Mouse (Mus musculus): Measurements from ENCODE around the gene Hephl1. TPM values are rescaled to one million over a fixed set of nuclear protein-coding genes. Genes with fewer than 3 reads are reported as not detected.

Hephl1 gene
- polyA plus RNA-seq, 1 experiment from 2014 or later = not detected

DNA sequence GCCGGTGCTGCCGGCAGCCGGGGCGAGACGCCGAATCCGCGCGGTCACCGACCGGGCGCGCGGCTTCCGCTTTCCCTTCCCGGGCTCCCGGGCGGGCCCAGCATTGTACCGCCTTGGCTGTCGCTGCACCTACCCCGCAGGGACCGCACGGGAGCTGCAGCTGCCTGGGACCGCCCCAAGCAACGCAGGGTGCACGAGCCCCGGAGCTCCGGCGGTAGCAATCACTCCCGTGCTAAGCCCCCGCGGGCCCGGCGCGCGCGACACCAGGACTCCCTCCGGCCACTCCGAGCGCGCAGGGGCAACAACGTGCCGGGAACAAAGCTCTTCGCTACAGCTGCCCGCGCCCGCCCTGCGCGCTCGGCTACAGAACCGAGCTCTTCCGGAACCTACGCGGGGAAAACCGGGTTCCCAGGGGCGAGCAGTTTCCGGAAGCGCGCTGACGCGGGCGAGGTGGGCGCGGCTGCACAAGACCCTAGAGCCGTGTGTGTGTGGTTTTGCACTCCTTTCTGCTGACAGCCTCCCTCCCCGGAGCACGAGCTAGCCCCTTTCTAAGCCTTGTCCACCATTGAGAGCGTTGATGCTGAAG, 66.7 kb downstream of the Hephl1 start, which contains the start of gene Panx1:
TSS of gene Panx1 (minus strand) at position 395 of the 586 bp plus-strand sequence.
- Histone ChIP-seq H3K4me3 (ENCODE audit: low read depth, low read length) (peak within 1 kb of the TSS; percentile 84), H3K9me3 (replicated peaks; ENCODE audit: control insufficient read depth, low read length) (no peaks in the 10 kb centered on the region), H3K4me2 (ENCODE audit: low read depth, low read length) (peak within 1 kb of the TSS; percentile 56), H3K36me3 (replicated peaks; ENCODE audit: control insufficient read depth, insufficient read depth, low read depth, low read length) (no peaks in the 10 kb centered on the region; the same call in 1 of the 2 replicates), H3K27ac (replicated peaks; ENCODE audit: low read depth, low read length) (peak within 1 kb of the TSS; percentile 82), H3K9ac (replicated peaks; ENCODE audit: low read length) (peak within 1 kb of the TSS; percentile 95), H3K27me3 (ENCODE audit: control insufficient read depth, insufficient read depth, low read length) (no peaks in the 10 kb centered on the region), H3K4me1 (ENCODE audit: control insufficient read depth, insufficient read depth, low read length) (no peaks in the 10 kb centered on the region)
- under 1% methylated on average over 66 of the region's 68 CpGs for WGBS
- DNase-seq (ENCODE audit: low spot score) (peak; percentile 88), ATAC-seq (replicated peaks; ENCODE audit: insufficient number of reproducible peaks, low FRiP score, low TSS enrichment, low read depth) (peak; percentile 89)

DNA sequence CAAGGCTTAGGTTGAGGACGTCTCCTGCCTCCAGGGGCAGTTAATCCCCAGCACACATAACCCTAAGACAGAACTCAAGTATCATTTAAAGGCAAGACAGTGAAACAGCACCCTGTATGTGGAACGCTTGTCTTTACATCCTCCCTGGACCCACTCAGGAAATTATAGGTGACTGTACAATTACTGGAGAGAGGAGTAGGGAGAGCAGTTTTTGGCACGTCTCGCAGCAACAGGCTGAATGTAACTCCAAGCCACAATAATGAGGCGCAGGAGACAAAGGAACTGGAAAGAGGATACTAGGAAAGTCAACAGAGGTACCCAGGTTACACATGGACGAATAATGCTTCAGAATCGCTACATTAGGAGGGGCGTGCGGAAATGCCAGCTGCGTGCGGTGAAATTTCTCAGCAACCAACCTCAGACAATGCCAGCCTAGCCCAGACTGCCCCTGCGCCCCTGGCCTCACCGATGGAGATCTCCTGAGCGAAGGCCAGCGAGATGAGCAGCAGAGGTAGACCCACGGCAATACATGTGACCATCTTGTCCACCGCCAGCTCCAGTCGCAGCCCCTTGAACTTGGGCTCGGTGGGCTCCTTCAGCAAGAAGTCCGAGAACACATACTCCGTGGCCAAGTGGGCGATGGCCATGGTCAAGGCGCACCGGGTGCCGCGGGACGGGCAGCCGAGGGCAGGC, 67.4 kb downstream of the Hephl1 start:
- peak; percentile 46 for DNase-seq (ENCODE audit: low spot score)

DNA sequence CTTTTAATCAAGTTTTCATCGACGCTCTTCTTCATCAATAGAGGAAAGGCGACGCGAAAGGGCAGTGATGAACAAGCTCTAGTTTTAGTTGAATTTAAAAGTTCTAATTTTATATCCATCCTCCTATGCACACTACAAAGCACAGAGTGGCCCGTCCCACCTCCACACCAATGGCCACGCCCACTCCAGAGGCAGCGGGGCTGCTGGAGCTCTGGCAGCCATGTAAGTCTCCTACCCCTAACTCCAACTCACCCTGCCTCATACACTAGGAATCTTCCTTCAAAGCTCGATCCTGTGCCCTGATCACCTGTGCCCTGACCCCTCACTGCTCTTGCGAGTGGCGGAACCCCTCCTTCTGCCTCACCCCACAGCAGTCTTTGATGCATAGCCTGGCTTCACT, 70.4 kb downstream of the Hephl1 start:
- no peaks in the 10 kb centered on the region for H3K4me1 ChIP-seq (ENCODE audit: control insufficient read depth, insufficient read depth, low read length)
- H3K9ac ChIP-seq (replicated peaks; ENCODE audit: low read length) = no peak overlapping the region
- no peaks in the 10 kb centered on the region; the same call in 1 of the 2 replicates for H3K36me3 ChIP-seq (replicated peaks; ENCODE audit: control insufficient read depth, insufficient read depth, low read depth, low read length)
- DNase-seq (ENCODE audit: low spot score) (no peak), ATAC-seq (replicated peaks; ENCODE audit: insufficient number of reproducible peaks, low FRiP score, low TSS enrichment, low read depth) (no peak)
- no peak overlapping the region for H3K4me2 ChIP-seq (ENCODE audit: low read depth, low read length)
- H3K27me3 ChIP-seq (ENCODE audit: control insufficient read depth, insufficient read depth, low read length) = no peaks in the 10 kb centered on the region
- no peak overlapping the region for H3K4me3 ChIP-seq (ENCODE audit: low read depth, low read length)
- 88% methylated on average over 11 of the region's 11 CpGs for WGBS
- no peaks in the 10 kb centered on the region for H3K9me3 ChIP-seq (replicated peaks; ENCODE audit: control insufficient read depth, low read length)
- H3K27ac ChIP-seq (replicated peaks; ENCODE audit: low read depth, low read length) = no peak overlapping the region

More for the DNA sequence above, 67.4 kb downstream of the Hephl1 start:
- peak overlapping the region; percentile 56 for H3K4me2 ChIP-seq (ENCODE audit: low read depth, low read length)
- H3K36me3 ChIP-seq (replicated peaks; ENCODE audit: control insufficient read depth, insufficient read depth, low read depth, low read length) = no peaks in the 10 kb centered on the region; the same call in 1 of the 2 replicates
- peak overlapping the region; percentile 82 for H3K27ac ChIP-seq (replicated peaks; ENCODE audit: low read depth, low read length)
- H3K9me3 ChIP-seq (replicated peaks; ENCODE audit: control insufficient read depth, low read length) = no peaks in the 10 kb centered on the region
- WGBS = under 1% methylated on average over 28 of the region's 28 CpGs
- H3K9ac ChIP-seq (replicated peaks; ENCODE audit: low read length) = peak overlapping the region; percentile 95
- no peaks in the 10 kb centered on the region for H3K27me3 ChIP-seq (ENCODE audit: control insufficient read depth, insufficient read depth, low read length)
- ATAC-seq (replicated peaks; ENCODE audit: insufficient number of reproducible peaks, low FRiP score, low TSS enrichment, low read depth) = peak; percentile 18; the same call in 1 of the 2 replicates
- H3K4me3 ChIP-seq (ENCODE audit: low read depth, low read length) = peak overlapping the region; percentile 84
- H3K4me1 ChIP-seq (ENCODE audit: control insufficient read depth, insufficient read depth, low read length) = no peaks in the 10 kb centered on the region

DNA sequence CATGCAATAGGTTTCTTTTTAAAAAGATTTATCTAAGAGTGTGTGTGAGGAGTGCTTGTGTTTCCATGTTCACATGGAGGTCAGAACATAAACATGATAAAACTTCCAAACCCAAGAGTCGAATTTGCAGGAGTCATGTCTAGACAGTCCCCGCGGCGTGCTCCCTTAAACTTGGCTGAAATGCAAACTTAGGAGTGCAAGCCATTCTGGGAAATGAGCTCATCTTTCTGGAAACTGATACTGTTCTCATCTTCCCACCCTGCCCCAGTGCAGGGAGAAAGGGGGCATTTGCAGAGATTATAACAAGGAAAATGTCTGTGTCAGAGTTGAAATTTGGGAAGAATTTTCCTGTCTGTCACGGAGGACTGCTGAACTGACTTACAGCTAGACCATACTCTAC, 72.1 kb downstream of the Hephl1 start:
- 93% methylated on average over 5 of the region's 5 CpGs for WGBS
- DNase-seq (ENCODE audit: low spot score) = no peak

DNA sequence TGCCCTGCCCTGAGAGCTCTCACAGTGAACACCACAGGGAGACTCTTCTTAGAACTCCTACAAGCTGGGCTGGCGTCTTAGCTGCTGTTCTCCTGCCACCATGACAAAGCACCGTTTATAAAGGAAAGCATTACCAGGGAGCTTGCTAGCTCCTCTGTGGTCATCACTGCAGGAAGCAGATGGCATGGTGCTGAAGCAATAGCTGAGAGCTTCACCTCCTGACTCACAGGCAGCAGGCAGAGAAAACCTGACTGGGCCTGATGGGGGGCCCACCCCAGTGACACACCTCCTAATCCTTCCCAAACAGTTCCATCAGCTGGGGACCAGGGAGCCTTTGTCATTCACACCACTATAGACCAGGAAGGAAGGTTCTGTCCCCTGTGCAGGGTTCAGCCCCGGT, 74.2 kb downstream of the Hephl1 start:
- Histone ChIP-seq H3K4me1 (ENCODE audit: control insufficient read depth, insufficient read depth, low read length) (no peaks in the 10 kb centered on the region), H3K27ac (replicated peaks; ENCODE audit: low read depth, low read length) (no peak overlapping the region), H3K9ac (replicated peaks; ENCODE audit: low read length) (no peak overlapping the region), H3K4me2 (ENCODE audit: low read depth, low read length) (no peak overlapping the region), H3K36me3 (replicated peaks; ENCODE audit: control insufficient read depth, insufficient read depth, low read depth, low read length) (no peaks in the 10 kb centered on the region; the same call in 1 of the 2 replicates), H3K9me3 (replicated peaks; ENCODE audit: control insufficient read depth, low read length) (no peaks in the 10 kb centered on the region), H3K27me3 (ENCODE audit: control insufficient read depth, insufficient read depth, low read length) (no peaks in the 10 kb centered on the region), H3K4me3 (ENCODE audit: low read depth, low read length) (no peak overlapping the region)
- DNase-seq (ENCODE audit: low spot score) (no peak), ATAC-seq (replicated peaks; ENCODE audit: insufficient number of reproducible peaks, low FRiP score, low TSS enrichment, low read depth) (no peak; the same call in 1 of the 2 replicates)
- WGBS = 62% methylated on average over 3 of the region's 3 CpGs

More for the DNA sequence above, 72.1 kb downstream of the Hephl1 start:
- Histone ChIP-seq H3K27ac (replicated peaks; ENCODE audit: low read depth, low read length) (no peak overlapping the region), H3K4me3 (ENCODE audit: low read depth, low read length) (no peak overlapping the region), H3K4me1 (ENCODE audit: control insufficient read depth, insufficient read depth, low read length) (no peaks in the 10 kb centered on the region), H3K4me2 (ENCODE audit: low read depth, low read length) (no peak overlapping the region), H3K9ac (replicated peaks; ENCODE audit: low read length) (no peak overlapping the region), H3K9me3 (replicated peaks; ENCODE audit: control insufficient read depth, low read length) (no peaks in the 10 kb centered on the region), H3K36me3 (replicated peaks; ENCODE audit: control insufficient read depth, insufficient read depth, low read depth, low read length) (no peaks in the 10 kb centered on the region; the same call in 1 of the 2 replicates), H3K27me3 (ENCODE audit: control insufficient read depth, insufficient read depth, low read length) (no peaks in the 10 kb centered on the region)
- no peak for ATAC-seq (replicated peaks; ENCODE audit: insufficient number of reproducible peaks, low FRiP score, low TSS enrichment, low read depth)

DNA sequence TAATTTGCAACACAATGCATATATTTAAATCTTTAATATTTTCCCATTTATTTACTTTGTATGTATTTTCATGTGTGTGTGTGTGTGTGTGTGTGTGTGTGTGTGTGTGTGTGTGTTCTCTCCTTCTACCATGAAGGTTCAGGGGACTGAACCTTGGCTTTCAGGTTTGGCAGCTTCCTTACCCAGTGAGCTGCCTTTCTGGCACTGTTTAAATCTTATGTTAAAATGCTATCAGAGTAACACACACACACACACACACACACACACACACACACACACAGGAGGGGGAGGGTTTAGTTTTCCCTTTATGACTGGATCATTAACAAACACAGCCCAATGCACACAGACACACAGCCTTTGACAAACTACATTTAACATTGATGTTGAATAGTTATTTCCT, 74.7 kb downstream of the Hephl1 start:
- Histone ChIP-seq H3K4me1 (ENCODE audit: control insufficient read depth, insufficient read depth, low read length) (no peaks in the 10 kb centered on the region), H3K4me2 (ENCODE audit: low read depth, low read length) (no peak overlapping the region), H3K36me3 (replicated peaks; ENCODE audit: control insufficient read depth, insufficient read depth, low read depth, low read length) (no peaks in the 10 kb centered on the region; the same call in 1 of the 2 replicates), H3K9me3 (replicated peaks; ENCODE audit: control insufficient read depth, low read length) (no peaks in the 10 kb centered on the region), H3K9ac (replicated peaks; ENCODE audit: low read length) (no peak overlapping the region), H3K4me3 (ENCODE audit: low read depth, low read length) (no peak overlapping the region), H3K27ac (replicated peaks; ENCODE audit: low read depth, low read length) (no peak overlapping the region), H3K27me3 (ENCODE audit: control insufficient read depth, insufficient read depth, low read length) (no peaks in the 10 kb centered on the region)
- ATAC-seq (replicated peaks; ENCODE audit: insufficient number of reproducible peaks, low FRiP score, low TSS enrichment, low read depth) (no peak), DNase-seq (ENCODE audit: low spot score) (no peak)

DNA sequence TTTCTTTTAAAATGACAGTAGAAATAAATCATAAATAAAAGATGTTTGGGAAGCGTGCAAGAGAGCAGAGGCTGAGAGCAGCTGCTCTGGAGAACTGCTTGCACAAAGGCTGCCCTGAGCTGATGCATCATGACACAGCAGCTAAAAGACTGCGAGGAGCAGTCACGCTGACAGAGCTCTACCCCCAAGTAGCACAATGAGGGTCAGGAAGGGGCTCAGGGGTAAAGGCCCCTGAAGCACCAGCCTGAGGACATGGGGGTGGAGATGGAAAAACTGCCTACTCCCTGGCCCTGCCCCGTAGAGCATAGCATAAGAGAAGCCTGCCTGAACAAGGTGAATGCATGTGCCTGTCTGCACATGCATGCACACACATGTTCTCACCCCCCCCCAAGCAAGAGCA, 75.1 kb downstream of the Hephl1 start:
- H3K4me1 ChIP-seq (ENCODE audit: control insufficient read depth, insufficient read depth, low read length) = no peaks in the 10 kb centered on the region
- H3K27me3 ChIP-seq (ENCODE audit: control insufficient read depth, insufficient read depth, low read length) = no peaks in the 10 kb centered on the region
- ATAC-seq (replicated peaks; ENCODE audit: insufficient number of reproducible peaks, low FRiP score, low TSS enrichment, low read depth) = peak; percentile 55; the same call in 1 of the 2 replicates
- WGBS = 39% methylated on average over 4 of the region's 4 CpGs
- H3K4me3 ChIP-seq (ENCODE audit: low read depth, low read length) = no peak overlapping the region
- DNase-seq (ENCODE audit: low spot score) = no peak
- H3K4me2 ChIP-seq (ENCODE audit: low read depth, low read length) = no peak overlapping the region
- no peak overlapping the region for H3K9ac ChIP-seq (replicated peaks; ENCODE audit: low read length)
- H3K27ac ChIP-seq (replicated peaks; ENCODE audit: low read depth, low read length) = no peak overlapping the region
- no peaks in the 10 kb centered on the region for H3K36me3 ChIP-seq (replicated peaks; ENCODE audit: control insufficient read depth, insufficient read depth, low read depth, low read length)
- no peaks in the 10 kb centered on the region for H3K9me3 ChIP-seq (replicated peaks; ENCODE audit: control insufficient read depth, low read length)

DNA sequence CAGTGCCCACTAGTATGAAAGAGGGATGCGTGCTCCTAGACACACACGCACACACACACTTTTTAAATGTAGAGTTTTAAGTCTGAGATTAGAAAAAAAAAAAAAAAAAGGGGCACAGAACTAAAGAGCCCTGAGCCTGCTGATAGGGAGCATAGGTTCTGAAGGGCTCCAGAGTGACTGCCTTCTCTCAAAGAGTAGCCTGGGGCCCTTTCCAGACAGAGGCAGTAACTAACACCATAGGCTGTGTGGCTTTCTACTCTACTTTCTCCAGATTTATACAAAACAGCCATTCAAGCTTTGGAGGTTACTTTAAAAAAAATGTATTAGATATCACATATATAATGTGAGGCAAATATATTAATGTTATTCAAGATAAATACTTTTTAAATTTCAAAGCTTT, 75.5 kb downstream of the Hephl1 start:
- 88% methylated on average over 2 of the region's 2 CpGs for WGBS
- H3K4me3 ChIP-seq (ENCODE audit: low read depth, low read length) = no peak overlapping the region
- no peak overlapping the region for H3K4me2 ChIP-seq (ENCODE audit: low read depth, low read length)
- H3K9ac ChIP-seq (replicated peaks; ENCODE audit: low read length) = no peak overlapping the region
- H3K36me3 ChIP-seq (replicated peaks; ENCODE audit: control insufficient read depth, insufficient read depth, low read depth, low read length) = no peaks in the 10 kb centered on the region
- DNase-seq (ENCODE audit: low spot score) (no peak), ATAC-seq (replicated peaks; ENCODE audit: insufficient number of reproducible peaks, low FRiP score, low TSS enrichment, low read depth) (no peak)
- H3K27me3 ChIP-seq (ENCODE audit: control insufficient read depth, insufficient read depth, low read length) = no peaks in the 10 kb centered on the region
- no peaks in the 10 kb centered on the region for H3K9me3 ChIP-seq (replicated peaks; ENCODE audit: control insufficient read depth, low read length)
- H3K4me1 ChIP-seq (ENCODE audit: control insufficient read depth, insufficient read depth, low read length) = no peaks in the 10 kb centered on the region
- H3K27ac ChIP-seq (replicated peaks; ENCODE audit: low read depth, low read length) = no peak overlapping the region
